8 mouse cellular contexts compared by ENCODE assay signal in the genomic region with DNA sequence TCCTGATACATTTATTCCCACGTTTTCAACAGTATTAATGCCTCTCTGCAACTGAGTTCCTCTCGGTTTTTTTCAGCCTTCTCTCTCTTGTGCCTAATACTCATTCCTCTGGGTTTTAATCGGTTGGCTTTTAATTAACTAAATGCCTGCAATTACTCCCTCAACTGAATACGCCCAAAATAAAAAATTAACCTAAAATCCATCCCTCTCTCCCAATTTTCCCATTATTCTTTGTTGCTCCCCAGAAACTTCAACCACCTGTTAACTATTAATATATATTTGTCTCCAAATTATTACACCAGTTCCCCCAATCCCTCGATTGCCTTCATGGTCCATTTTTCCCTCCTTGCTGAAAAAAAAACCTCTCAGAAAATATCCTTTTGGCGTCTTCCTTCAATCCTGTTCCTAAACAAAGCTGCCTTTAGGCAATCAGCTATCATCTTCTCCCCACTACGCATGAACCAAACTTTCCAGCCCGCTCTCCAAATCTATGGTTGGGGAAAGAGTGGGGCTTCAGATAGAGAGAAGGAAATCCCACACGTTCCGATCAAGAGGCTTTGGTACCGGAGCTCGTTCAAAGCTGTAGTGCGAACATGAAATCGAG. TPM values are rescaled to one million over a fixed set of nuclear protein-coding genes. Genes with fewer than 3 reads are reported as not detected.
DNase-seq lines count a peak whose midpoint lies in the region; ATAC-seq and TF ChIP-seq lines count a peak whose summit lies in the region.

No protein-coding gene starts in this region.

- dilution Hi-C loops in CH12.LX (cut with MboI; ENCODE audit: extremely low pct_ligation_motif_present, extremely low pct_unique_long_range_greater_than_20kb, low sequenced_read_pairs), result no loop called here

- peak overlapping the region; percentile 88 for H3K4me2 ChIP-seq in CH12.LX (ENCODE audit: insufficient read depth, low read depth, poor library complexity, severe bottlenecking)
- peak overlapping the region; percentile 54 for H3K4me2 ChIP-seq in forebrain, embryonic 15.5 days (replicated peaks)
- peak overlapping the region; percentile 76 for H3K4me2 ChIP-seq in liver, embryonic 13.5 days

- peak overlapping the region; percentile 100 for H3K27ac ChIP-seq in heart, embryonic 10.5 days
- peak overlapping the region; percentile 83 for H3K27ac ChIP-seq in CH12.LX (ENCODE audit: insufficient read depth, low read depth)
- peak overlapping the region; percentile 92 for H3K27ac ChIP-seq in forebrain, embryonic 15.5 days (replicated peaks)
- H3K27ac ChIP-seq in liver, embryonic 13.5 days, result peak overlapping the region; percentile 86

- no peaks in the 10 kb centered on the region for H3K9me3 ChIP-seq in heart, embryonic 10.5 days
- H3K9me3 ChIP-seq in CH12.LX (replicated peaks; ENCODE audit: low read length), result no peaks in the 10 kb centered on the region
- no peaks in the 10 kb centered on the region for H3K9me3 ChIP-seq in forebrain, embryonic 15.5 days
- H3K9me3 ChIP-seq in liver, embryonic 13.5 days (replicated peaks), result no peaks in the 10 kb centered on the region

- H3K9ac ChIP-seq in CH12.LX (ENCODE audit: insufficient read depth, low read depth), result peak overlapping the region; percentile 99
- H3K9ac ChIP-seq in forebrain, embryonic 15.5 days (replicated peaks), result peak overlapping the region; percentile 98
- peak overlapping the region; percentile 98 for H3K9ac ChIP-seq in liver, embryonic 13.5 days

- TF ChIP-seq RAD21 in CH12.LX (IDR thresholded peaks at IDR 0.05; ENCODE audit: low read depth, low read length), result no peak

- no peak for TF ChIP-seq POLR2A in CH12.LX (IDR thresholded peaks at IDR 0.05; ENCODE audit: low read depth, low read length)

- no peak for TF ChIP-seq CTCF in CH12.LX (conservative IDR thresholded peaks at IDR 0.05 in 1 of 2, IDR thresholded peaks at IDR 0.05 in 1 of 2; ENCODE audit: low read depth in 2 of 2, low read length in 2 of 2)

- in situ Hi-C loops in CH12.LX (cut with MboI; ENCODE audit: low pct_ligation_motif_present, low pct_unique_long_range_greater_than_20kb, low sequenced_read_pairs), result no loop called here

- TF ChIP-seq EP300 in CH12.LX (IDR thresholded peaks at IDR 0.05; ENCODE audit: low read length), result no peak

- peaks cover 41% of the 10 kb centered on the region for H3K79me2 ChIP-seq in CH12.LX (replicated peaks; ENCODE audit: control insufficient read depth, extremely low read depth, insufficient read depth, poor library complexity, severe bottlenecking)

- WGBS in heart, embryonic 10.5 days, result 2% methylated on average over 14 of the region's 14 CpGs
- 2% methylated on average over 14 of the region's 14 CpGs for WGBS in forebrain, embryonic 15.5 days
- under 1% methylated on average over 14 of the region's 14 CpGs for WGBS in liver, embryonic 13.5 days (ENCODE audit: insufficient replicate concordance)

- peak overlapping the region; percentile 99 for H3K4me3 ChIP-seq in heart, embryonic 10.5 days
- H3K4me3 ChIP-seq in CH12.LX (replicated peaks in 1 of 3; ENCODE audit: low read depth in 2 of 3, low read length in 2 of 3, poor library complexity in 1 of 3), result peak overlapping the region; percentile 92 to 98 (median 92)
- peak overlapping the region; percentile 83 for H3K4me3 ChIP-seq in forebrain, embryonic 15.5 days
- H3K4me3 ChIP-seq in liver, embryonic 13.5 days (replicated peaks), result peak overlapping the region; percentile 96

- H3K27me3 ChIP-seq in heart, embryonic 10.5 days (ENCODE audit: insufficient read depth, poor library complexity, severe bottlenecking), result no peaks in the 10 kb centered on the region
- no peaks in the 10 kb centered on the region for H3K27me3 ChIP-seq in CH12.LX (replicated peaks)
- H3K27me3 ChIP-seq in forebrain, embryonic 15.5 days, result no peaks in the 10 kb centered on the region
- peaks cover 4% of the 10 kb centered on the region for H3K27me3 ChIP-seq in liver, embryonic 13.5 days

- H3K36me3 ChIP-seq in heart, embryonic 10.5 days, result peaks cover 37% of the 10 kb centered on the region
- H3K36me3 ChIP-seq in CH12.LX (replicated peaks in 1 of 2; ENCODE audit: control insufficient read depth in 1 of 2, insufficient read depth in 1 of 2, low read length in 1 of 2), result peaks cover 33 to 36% of the 10 kb centered on the region in 2 experiments
- H3K36me3 ChIP-seq in forebrain, embryonic 15.5 days, result peaks cover 36% of the 10 kb centered on the region
- H3K36me3 ChIP-seq in liver, embryonic 13.5 days, result peaks cover 36% of the 10 kb centered on the region

- ATAC-seq in forebrain, embryonic 15.5 days (replicated peaks), result no peak
- peak; percentile 19 for ATAC-seq in liver, embryonic 13.5 days (ENCODE audit: low read depth)

- DNase-seq in heart, embryonic 10.5 days (ENCODE audit: low spot score), result no peak
- no peak for DNase-seq in heart, adult 9 months (ENCODE audit: low spot score in 2 of 2)
- no peak for DNase-seq in CH12.LX (ENCODE audit: extremely low read depth)
- no peak for DNase-seq in liver, embryonic 13.5 days
- DNase-seq in right cerebral cortex, postnatal 36 days (ENCODE audit: low spot score in 2 of 2), result no peak
- no peak for DNase-seq in cerebellum, adult 18-20 months
- DNase-seq in cerebellum, postnatal 25 days, result no peak

- peaks cover 13% of the 10 kb centered on the region for H3K4me1 ChIP-seq in heart, embryonic 10.5 days
- H3K4me1 ChIP-seq in CH12.LX (ENCODE audit: control insufficient read depth in 1 of 2, insufficient read depth in 2 of 2), result peaks cover 2 to 35% of the 10 kb centered on the region in 2 experiments; a peak in 3 of 4 replicates
- peaks cover 25% of the 10 kb centered on the region for H3K4me1 ChIP-seq in forebrain, embryonic 15.5 days
- H3K4me1 ChIP-seq in liver, embryonic 13.5 days (replicated peaks), result peaks cover 45% of the 10 kb centered on the region

TF ChIP-seq in CH12.LX, 34 proteins besides CTCF, POLR2A, EP300 and RAD21:
- 0 out of 2 replicates have a peak, but pooled peaks have one; percentile 55 for TF ChIP-seq MYC (IDR thresholded peaks at IDR 0.05; ENCODE audit: low read depth, low read length)
- no peak for TF ChIP-seq BHLHE40 (IDR thresholded peaks at IDR 0.05; ENCODE audit: low read depth, low read length)
- TF ChIP-seq NELFE (IDR thresholded peaks at IDR 0.05; ENCODE audit: low read depth, low read length), result no peak
- TF ChIP-seq MXI1 (IDR thresholded peaks at IDR 0.05; ENCODE audit: low read depth, low read length), result no peak
- no peak for TF ChIP-seq ELF1 (IDR thresholded peaks at IDR 0.05; ENCODE audit: low read depth, low read length)
- TF ChIP-seq JUN (IDR thresholded peaks at IDR 0.05; ENCODE audit: insufficient read depth, low read depth, low read length), result no peak
- no peak for TF ChIP-seq PAX5 (IDR thresholded peaks at IDR 0.05; ENCODE audit: low read length)
- no peak for TF ChIP-seq MAZ (IDR thresholded peaks at IDR 0.05; ENCODE audit: low read depth, low read length)
- no peak for TF ChIP-seq IRF4 (IDR thresholded peaks at IDR 0.05; ENCODE audit: low read depth, low read length)
- peak; percentile 51 for TF ChIP-seq SIN3A (IDR thresholded peaks at IDR 0.05; ENCODE audit: low read length)

RNA-seq across cellular contexts. Expression of a gene that starts 0.8 kb away (rescaled TPM):
- 410 and 449 TPM in 2 replicates for polyA plus RNA-seq in heart, embryonic 10.5 days (2016; fragmentation: Nextera tagmentation; extraction: Ambion mirVana)
- total RNA-seq in CH12.LX (2012; rRNA removed) (147 and 152 TPM in 2 replicates), CH12.LX (2014; rRNA removed) (234 and 255 TPM in 2 replicates)
- 212 and 224 TPM in 2 replicates for polyA plus RNA-seq in CH12.LX (2012; ENCODE audit: insufficient read length, low read depth)
- 306 and 312 TPM in 2 replicates for polyA plus RNA-seq in forebrain, embryonic 15.5 days (2015; fragmentation: Nextera tagmentation; extraction: Ambion mirVana)
- polyA plus RNA-seq in liver, embryonic 13.5 days (2015; fragmentation: Nextera tagmentation; extraction: Ambion mirVana), result 153 and 162 TPM in 2 replicates
